Mouse (Mus musculus) gastrocnemius, postnatal 36 days (tissue): ENCODE data around the gene Xxylt1. TPM values are rescaled to one million over a fixed set of nuclear protein-coding genes. Genes with fewer than 3 reads are reported as not detected.

Experiments
- DNase-seq, 2 experiments: peaks; one replicate each; pipeline ENCODE4 v3.0.0; 2022
- intact Hi-C: fragments of 180-260 bp; cut with DNase I; formaldehyde crosslinking; loops from one replicate; pipeline ENCODE4 v1.15.1; 2025
- total RNA-seq, 2 experiments: library from RNA; stranded (reverse); gene quantifications; 2 replicates each; pipeline ENCODE4 v1.2.3; 2021

Gene Xxylt1
- total RNA-seq, 2 experiments from 2014 or later, result 2.6 to 2.9 TPM

DNA sequence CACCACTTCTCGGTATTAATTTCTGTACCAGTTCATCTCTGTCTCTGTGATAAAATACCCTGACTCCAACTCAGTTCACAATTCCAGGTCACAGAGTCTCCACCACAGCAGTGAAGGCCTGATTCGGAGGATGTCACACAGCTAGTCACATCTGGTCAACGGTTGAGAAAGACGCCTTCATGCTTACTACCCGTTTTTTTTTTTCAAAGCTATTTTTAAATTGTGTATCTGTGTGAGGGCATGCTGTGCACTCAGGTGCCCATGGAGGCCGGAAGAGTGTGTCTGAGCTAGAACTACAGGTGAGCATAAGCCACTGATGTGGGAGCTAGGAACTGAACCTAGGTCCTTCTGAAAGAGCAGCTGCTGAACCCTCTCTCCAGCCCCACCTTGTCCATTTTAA, 16.4 kb downstream of the Xxylt1 start:
- intact Hi-C loops, result loop anchor here (5.0 kb wide), 1 partner anchor 87 kb away; no protein-coding TSS in a partner anchor
- DNase-seq, result no peak

DNA sequence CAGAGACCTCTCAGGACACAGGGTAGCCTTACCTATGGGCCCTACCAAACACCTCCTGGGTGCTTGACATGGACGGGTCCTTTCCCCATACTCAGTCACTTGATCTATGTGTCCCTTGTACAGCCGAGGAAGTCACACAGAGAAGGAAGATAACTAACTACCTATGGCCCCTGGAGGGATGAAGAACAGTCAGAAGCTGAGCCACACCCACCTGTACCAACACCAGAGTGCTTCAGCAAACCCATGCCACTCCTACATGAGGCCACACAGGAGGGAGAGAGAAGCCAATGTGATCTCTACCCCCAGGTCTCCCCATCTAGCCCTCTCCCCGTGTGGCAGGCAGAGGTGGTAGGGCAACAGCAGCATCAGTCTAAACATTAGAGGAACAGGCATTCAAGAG, 18.3 kb downstream of the Xxylt1 start:
- intact Hi-C loops, result no loop called here
- no peak for DNase-seq

DNA sequence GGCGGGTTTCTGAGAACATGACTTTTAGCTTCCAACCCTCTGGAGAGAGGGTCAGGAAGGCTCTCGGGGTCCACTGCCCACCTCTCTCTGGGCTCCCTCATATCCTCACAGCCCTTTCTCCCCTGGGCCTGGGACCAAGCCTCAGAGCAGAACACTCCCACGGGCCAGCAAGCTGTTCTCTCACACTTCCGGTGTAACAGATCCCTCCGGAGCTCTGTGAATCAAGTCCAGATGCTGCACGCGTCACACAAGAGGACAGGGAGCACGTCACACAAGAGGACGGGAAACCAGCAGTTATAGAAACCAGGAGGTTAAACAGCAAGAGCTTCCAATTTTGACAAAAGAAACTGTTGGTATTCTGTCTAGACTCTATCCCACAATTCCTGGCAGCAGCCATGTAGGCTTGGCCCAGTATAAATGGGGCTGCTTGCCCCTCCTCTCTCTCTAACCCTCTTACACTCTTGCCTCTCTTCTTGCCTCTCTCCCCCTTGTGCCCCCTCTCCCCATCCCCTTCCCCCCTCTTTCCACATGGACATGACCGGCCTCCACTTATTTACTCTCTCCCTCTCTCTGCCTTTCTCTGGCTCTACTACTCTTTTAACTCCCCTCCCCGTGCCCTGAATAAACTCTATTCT, 19.9 kb downstream of the Xxylt1 start:
- peak in 1 of 2 experiments; percentile 35 for DNase-seq
- intact Hi-C loops, result no loop called here

DNA sequence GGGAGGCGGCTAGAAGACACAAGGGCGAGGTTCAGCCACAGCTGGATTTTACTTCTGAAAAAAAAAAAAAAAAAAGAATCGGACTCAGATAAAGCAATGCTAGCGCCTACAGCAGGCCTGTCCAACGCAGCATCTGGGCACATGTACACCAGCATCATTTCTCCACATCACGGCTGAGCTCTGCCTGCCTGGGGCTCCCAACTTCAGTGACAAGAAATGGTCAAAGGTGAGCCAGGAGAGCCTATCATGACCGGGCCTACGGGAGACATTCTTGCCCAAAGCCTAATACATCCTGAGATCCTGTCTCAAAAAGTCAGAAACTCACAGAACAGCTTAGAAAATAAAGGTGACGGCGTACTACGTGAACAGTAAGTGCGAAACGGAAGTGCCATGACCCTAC, 20.5 kb downstream of the Xxylt1 start:
- no peak for DNase-seq
- intact Hi-C loops, result no loop called here

DNA sequence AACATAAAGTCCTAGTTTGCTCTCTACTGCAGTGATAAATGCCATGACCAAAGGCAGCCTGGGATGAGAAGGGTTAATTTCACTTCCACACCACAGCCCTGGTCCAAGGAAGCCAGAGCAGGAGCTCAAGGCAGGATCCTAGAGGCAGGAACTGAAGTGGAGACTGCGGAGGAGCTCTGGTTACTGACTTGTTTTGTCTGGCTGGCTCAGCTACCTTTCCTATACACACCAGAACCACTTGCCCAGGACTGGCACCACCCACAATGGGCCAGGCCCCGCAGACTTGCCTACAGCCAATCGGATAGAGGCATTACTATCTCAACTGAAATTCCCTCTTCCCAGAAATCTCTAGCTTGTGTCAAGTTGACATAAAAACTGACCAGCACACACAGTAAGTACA, 21.0 kb downstream of the Xxylt1 start:
- DNase-seq, result no peak
- intact Hi-C loops, result no loop called here

DNA sequence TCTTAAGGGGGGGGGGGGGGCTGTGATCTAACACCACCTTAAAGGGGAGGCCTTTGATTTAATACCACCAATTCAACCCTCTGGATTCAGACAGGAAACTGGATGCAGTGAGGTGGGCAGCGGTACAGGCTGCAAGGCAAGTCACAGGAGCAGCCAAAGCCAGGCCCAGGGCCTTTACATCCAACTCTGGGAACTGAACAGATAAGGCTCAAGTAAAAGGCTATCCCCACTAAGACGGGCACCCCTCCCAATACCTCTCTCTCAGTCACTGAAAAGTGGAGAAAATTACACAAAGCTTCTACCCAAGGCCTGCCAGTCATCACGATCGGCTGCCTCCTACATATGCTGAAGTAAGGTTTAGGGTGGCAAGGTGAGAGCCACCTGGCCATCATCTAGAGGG, 21.5 kb downstream of the Xxylt1 start:
- intact Hi-C loops, result no loop called here
- DNase-seq, result no peak

DNA sequence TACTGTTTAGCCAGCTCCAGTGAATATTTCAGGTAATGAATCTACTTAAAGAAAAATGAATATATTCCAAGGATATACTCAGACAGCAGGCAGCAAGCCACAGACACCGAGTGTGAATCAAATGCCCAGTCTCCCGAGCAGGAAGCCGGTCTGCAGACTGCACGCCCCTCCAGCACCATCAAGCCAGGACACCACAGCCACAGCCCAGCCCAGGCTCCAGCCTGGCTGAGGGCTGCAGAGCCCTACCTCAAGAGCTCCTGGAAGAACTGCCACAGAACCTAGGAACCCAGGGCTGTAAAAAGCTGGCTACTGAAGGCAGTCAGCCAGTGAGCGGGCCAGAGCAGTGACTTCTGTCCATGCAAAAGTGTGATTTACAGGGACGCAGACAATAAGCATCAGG, 28.4 kb downstream of the Xxylt1 start:
- intact Hi-C loops, result no loop called here
- no peak for DNase-seq

DNA sequence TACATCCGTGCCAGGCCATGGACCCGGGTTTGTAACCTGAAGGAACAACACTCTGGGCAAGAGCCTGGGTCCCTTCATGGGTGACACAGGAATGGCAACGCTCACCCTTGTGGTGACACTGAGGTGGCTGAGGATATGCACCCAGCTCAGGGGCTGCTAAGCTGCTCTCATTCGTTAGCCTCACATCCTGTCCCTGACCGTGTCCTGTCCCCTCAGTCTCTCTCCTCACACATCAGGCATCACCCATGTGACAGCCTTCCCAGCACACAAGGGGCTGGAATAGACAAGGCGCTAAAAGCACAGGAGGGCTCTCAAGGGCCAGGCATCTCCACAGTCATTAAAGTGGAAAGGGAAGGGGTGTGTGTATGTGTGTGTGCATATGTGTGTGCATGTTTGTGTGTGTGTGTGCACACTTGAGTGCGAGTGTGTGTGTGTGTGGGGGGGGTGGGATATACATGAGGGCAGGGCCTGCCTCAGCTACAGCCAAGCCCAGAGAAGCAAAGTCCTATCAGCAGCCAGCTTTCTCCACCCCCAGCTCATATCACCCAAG, 29.0 kb downstream of the Xxylt1 start:
- DNase-seq, result no peak
- intact Hi-C loops, result no loop called here

DNA sequence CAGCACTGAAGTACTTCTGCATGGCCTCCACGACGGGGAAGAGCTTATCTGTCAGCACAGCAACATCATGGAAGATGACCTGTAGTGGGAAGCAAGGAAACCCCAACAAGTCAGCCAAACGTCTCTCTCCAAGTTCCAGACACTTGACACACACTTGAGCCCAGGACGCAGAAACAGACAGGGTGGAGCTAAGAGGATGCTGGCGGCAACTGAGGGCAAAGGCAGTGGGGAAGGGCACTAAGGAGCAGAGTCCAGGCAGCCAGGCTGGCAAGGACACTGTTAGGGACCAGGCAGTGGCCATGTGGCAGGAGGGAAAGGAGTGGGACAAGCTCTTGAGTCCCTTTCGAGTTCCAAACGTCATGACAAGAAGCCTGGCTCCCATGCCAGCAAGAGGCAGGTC, 30.5 kb downstream of the Xxylt1 start:
- DNase-seq, result no peak
- intact Hi-C loops, result no loop called here

DNA sequence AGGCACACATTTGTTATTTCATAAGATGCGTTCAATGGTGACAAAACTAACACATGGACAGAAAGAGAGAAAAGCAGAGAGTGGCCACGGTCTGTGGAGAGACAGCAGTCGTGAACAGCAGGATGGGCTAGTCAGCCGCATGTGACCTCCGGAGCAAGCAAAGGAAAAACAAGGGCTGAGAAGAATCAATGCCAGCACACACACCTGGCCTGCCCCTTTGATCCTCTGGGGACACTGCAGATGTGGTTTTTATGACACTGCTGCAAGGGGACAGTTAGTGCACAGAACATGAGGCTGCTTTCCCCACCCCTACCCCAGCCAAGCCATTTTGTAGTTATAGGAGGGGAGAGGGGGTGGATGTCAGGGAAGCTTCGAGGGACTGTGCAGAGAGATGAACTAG, 33.0 kb downstream of the Xxylt1 start:
- intact Hi-C loops, result no loop called here
- DNase-seq, result no peak

DNA sequence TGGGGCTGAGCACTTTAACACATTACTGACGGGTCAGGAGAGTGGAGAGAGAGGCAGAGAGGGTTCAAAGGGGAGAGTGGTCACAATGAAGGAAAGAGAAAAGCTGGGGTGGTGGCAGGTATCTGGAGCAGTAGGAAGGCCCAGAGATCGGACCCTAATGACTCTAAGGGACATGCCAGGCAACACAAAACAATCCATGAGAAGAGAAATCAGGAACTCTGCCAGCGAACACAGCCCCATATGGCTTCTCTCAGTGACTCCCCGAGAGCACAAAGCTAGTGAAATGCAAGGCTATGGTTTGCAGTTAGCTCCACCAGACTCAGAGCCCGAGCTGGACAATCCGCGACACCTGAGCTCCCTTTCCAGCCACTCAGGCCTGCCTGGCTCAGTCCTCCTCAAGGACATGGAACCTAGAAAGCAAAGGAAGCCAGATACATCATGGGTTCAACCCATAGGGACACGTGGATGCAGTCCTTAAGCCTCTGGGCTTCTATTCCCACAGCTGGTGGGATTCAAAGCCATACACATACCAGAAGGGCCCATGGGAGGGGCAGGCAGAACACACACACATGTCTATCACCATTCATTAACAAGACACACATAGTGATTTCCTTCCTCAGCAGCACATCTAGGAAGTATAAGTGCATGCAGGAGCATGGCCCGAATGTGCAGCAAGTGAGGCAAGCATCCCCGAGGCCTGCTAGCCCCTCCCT, 33.9 kb downstream of the Xxylt1 start:
- DNase-seq, result no peak
- intact Hi-C loops, result no loop called here

DNA sequence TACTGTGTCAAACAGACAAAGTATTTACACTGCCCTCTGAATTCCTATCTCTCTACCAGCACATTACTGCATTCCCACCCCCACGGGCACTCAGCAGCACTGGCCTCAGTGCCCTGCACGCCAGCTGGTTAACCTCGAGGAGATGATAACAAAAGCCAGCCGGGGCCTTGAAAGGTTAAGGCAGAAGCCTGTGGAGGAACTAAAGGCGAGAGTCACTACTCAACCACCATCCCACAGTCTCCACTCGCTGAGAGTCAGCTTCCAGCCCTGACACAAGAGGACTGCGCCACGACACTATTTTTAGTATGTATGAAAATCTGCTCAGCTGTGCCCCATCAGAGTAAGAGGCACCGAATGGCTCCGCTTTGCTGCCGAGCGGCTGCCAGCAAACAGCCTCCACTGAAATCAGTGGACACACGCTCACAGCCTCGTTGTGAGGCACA, 35.0 kb downstream of the Xxylt1 start:
- no peak for DNase-seq
- intact Hi-C loops, result no loop called here

DNA sequence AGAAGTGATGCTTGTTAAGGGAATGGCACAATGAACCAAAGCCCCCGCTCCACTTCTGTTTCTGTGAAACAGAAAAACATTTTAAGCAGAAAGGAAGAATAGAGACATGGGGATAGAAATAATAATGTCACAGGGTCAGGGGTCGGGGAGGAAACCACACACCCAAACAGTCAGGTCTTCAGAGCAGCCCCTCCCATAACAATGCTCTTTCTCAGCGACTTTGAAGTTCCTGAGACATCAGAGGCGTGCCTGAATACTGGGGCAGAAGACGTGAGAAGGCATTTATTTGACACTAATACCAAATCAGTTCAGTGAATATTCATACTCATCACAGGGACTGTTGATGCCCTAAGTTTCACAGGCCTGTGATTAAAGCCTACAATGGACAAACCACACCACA, 36.0 kb downstream of the Xxylt1 start:
- DNase-seq, result no peak
- intact Hi-C loops, result no loop called here

DNA sequence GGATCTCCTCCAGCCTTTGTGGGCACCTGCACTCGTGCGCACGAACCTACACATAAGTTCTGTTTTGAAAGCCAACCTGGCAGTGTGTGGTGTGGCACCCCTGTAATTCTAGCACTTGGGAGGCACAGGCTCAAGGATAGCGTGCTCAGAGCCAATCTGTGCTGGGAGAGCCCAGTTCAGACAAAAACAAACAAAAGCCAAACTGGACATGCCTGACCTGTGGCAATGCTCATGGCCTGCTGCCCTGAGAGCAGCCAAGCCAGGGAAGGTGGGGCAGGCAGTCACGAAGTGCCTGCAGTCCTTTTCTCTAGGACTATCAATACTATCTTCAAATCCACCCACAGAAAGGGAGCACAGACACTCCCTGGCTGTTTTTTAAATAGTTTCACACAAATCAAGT, 38.1 kb downstream of the Xxylt1 start:
- no peak for DNase-seq
- intact Hi-C loops, result loop anchor here (5.0 kb wide), 1 partner anchor 51 kb away; no protein-coding TSS in a partner anchor

DNA sequence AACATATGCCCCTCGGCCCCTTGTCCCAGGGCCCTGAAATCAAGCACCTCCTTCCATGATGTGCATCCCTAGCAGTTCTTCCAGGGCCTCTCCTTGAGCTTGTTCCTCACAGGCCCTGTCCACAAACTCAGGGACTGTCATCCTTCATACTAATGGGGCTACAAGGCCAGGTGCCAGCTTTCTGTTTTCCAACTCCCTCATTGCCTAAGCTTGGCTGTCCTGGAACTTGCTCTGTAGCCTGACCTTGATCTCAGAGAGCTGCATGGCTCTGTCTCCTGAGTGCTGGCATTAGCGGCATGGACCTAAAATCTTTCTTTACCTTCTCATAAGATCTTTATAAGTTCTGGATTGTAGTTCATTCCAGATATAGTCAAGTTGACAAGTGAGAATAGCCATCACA, 39.7 kb downstream of the Xxylt1 start:
- intact Hi-C loops, result loop anchor here (5.0 kb wide), 1 partner anchor 49 kb away; no protein-coding TSS in a partner anchor
- DNase-seq, result no peak

DNA sequence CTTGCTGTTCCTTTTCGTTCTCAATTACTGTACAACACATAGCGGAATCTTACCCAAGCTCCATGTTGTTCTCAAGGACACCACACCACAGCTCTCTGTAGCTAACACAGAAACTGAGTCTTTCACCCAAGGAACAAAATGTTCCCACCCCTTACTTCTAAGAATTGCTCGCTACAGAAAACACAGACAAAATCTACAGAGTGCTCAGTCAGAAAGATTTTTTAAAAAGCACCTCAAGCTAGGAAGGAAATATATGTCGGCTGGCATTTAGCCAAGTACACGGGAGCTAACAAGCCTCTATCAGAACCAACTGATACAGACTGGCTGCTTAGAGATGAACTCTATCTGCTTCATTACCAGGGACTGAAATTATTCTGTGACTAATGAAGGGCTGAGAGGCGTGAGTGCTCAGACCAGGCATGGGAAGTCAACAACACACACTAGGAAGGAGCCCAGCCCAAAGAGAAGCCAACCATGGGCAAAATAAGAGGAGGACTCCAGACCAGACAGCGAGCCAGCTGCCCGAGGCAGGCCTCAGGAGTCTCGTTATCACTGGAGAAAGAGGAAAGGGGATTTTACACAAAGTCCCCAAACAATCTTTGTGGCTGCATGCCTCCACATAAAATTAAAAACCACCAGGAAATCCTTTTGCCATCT, 41.3 kb downstream of the Xxylt1 start:
- DNase-seq, result no peak
- intact Hi-C loops, result loop anchor here (5.0 kb wide), 1 partner anchor 48 kb away; no protein-coding TSS in a partner anchor

DNA sequence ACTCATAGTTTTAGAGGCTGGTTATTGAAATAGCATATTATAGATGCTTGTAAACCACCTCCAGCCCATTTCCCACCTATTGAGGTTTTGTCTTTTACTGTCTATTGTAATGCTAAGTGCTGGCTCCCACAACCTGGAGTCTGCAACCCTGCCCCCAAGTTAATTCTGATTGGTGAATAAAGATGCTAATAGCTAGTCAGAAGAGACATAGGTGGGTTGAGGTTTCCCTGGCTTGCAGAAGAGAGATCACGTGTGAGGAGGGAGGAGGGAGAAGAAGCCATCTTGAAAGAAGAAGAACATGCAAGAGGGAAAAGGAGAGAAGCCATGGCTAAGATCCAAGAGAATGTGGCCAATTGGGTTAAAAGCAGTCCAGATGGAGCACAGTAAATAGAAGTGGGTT, 43.8 kb downstream of the Xxylt1 start:
- intact Hi-C loops, result no loop called here
- DNase-seq, result no peak

DNA sequence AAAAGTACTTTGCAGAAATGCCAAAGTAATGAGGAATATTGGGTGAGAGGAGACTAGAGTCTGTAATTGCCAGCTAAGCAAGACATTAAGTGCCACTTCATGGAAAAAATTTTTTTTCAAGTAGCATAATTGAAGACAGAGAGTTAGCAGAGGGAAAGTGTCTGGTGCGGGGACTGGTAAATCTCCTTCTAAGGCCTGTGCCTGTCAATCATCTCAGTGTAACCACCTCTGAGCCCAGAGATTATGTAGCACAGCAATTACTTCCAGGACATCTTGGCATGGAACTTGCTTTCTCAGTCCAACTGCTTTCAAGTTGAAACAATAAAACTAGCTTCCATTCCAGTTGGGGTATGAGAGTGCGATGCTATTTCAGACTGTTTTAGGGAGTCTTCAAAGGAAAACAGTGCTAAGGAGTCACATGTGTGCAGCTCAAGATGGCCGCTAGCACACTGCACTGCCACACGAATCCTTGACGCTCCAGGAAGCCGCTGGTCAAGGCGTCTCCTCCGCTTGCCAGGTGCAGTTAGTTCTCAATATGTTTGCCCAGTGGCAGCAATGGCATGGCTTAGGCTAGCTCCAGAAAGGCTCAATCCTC, 45.5 kb downstream of the Xxylt1 start:
- DNase-seq, result no peak
- intact Hi-C loops, result no loop called here

DNA sequence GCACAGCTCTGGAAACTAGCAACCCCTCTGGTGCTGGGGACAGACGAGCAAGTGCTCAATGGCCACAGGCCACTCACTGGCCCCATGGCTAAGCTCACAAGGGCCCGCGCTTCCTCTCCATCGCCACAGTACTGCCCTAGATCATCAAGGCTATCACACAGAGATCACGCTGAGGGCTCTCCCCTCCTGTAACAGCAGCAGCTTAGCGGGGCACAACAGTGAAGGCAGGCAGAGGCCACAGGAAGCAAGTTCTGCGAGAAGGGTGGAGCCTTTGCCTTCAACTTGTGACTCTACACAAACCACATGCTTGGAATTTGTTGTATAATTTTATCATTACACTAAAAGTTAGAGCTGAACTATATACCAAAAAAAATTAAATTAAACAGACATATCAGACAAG, 46.0 kb downstream of the Xxylt1 start:
- intact Hi-C loops, result no loop called here
- no peak for DNase-seq

DNA sequence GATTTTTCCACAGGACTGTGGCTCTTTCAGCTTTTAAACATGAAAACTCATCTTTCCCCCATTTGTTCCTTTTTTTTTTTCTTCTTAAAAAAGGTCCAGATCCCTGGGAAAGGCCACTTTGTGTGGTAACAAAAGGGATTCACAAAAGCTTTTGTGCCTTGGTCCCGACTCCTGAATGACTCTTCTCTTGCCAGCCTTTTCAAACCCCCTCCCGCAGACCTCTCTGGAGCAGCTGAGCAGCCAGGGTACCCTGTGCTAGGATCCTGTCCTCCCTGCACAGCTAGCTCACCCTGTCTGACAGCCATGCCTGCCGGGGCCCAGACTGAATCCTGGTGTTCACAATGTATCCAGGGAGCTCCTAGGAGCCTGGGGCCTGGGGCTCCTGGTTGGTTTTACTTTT, 47.2 kb downstream of the Xxylt1 start:
- intact Hi-C loops, result no loop called here
- DNase-seq, result no peak
